Mouse (Mus musculus) intestine, embryonic 14.5 days (tissue): ENCODE results near the gene Ddx50. TPM values are rescaled to one million over a fixed set of nuclear protein-coding genes. Genes with fewer than 3 reads are reported as not detected.
"Not testable (repeated sequence)": the region's sequence is repeated elsewhere in the genome, so short reads cannot be mapped to it uniquely, and the experiment has no call there.

Source experiments
- ATAC-seq: fragments of 200-750 bp; cut with Nextera tagmentation; replicated peaks from 2 replicates; pipeline ENCODE4 v1.8.0; 2017; ENCODE audit warnings: low read depth, moderate number of reproducible peaks, moderate TSS enrichment, moderate library complexity; ENCODE audit not compliant: low FRiP score, low TSS enrichment
- DNase-seq: peaks from one replicate; pipeline ENCODE4 v3.0.0-alpha.2; 2018; ENCODE audit warnings: low spot score
- H3K27ac ChIP-seq: fragments of 300-500 bp; sonication (generic); 2 replicates; pipeline ENCODE4 v1.5.1; 2014; ENCODE audit warnings: low read depth, mild to moderate bottlenecking, control low read depth
- H3K27me3 ChIP-seq: fragments of 300-500 bp; sonication (generic); replicated peaks from 2 replicates; pipeline ENCODE4 v1.6.1; 2014; ENCODE audit warnings: low read length, control low read depth; ENCODE audit not compliant: control insufficient read depth, insufficient read depth
- H3K36me3 ChIP-seq: fragments of 300-500 bp; sonication (generic); 2 replicates; pipeline ENCODE4 v1.6.1; 2014; ENCODE audit warnings: low read length, control low read depth; ENCODE audit not compliant: control insufficient read depth, insufficient read depth
- H3K4me1 ChIP-seq: fragments of 300-500 bp; sonication (generic); replicated peaks from 2 replicates; pipeline ENCODE4 v1.6.1; 2014; ENCODE audit warnings: low read length, control low read depth, mixed read lengths; ENCODE audit not compliant: control insufficient read depth, insufficient read depth
- H3K4me2 ChIP-seq: fragments of 300-500 bp; sonication (generic); 2 replicates; pipeline ENCODE4 v1.6.1; 2014; ENCODE audit warnings: low read length
- H3K4me3 ChIP-seq: fragments of 300-500 bp; sonication (generic); 2 replicates; pipeline ENCODE4 v1.5.1; 2014; ENCODE audit warnings: low read depth, low read length, control low read depth, mixed read lengths
- H3K9ac ChIP-seq: fragments of 300-500 bp; sonication (generic); 2 replicates; pipeline ENCODE4 v1.6.1; 2014; ENCODE audit warnings: mild to moderate bottlenecking, low read length
- H3K9me3 ChIP-seq: fragments of 300-500 bp; sonication (generic); 2 replicates; pipeline ENCODE4 v1.6.1; 2016; ENCODE audit warnings: low read length, control low read depth; ENCODE audit not compliant: control insufficient read depth
- WGBS: fragments of 180-500 bp; shearing (Covaris S2); extraction: QIAGEN DNeasy Blood & Tissue Kit; methylation state at CpG from one replicate; pipeline ENCODE4 v1.1.7; 2014; 5-methylcytosine and 5-hydroxymethylcytosine counted together
- polyA plus RNA-seq: library from polyadenylated mRNA; unstranded; fragments of >200 nt; fragmentation: Nextera tagmentation; extraction: Ambion mirVana; gene quantifications from 2 replicates; pipeline ENCODE4 v1.2.1, GENCODE M21; 2014

Ddx50 gene
- polyA plus RNA-seq, 1 experiment from 2014 or later, result 123 TPM

DNA sequence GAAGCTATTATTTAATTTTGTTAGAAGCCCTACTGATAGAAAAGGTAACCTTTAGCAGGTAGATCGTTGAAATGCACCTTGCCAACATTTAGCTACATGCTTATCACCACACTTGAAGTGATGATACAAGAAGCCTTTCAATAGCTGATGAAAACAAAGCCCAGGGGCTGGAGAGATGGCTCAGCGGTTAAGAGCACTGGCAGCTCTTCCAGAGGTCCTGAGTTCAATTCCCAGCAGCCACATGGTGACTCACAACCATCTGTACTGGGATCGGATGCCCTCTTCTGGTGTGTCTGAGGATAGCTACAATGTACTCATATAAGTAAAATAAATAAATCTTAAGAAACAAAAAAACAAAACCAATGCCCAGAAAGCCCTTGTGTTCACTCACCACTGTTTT lies 46.9 kb downstream of the Ddx50 start:
- Histone ChIP-seq H3K4me1 (peaks cover 5% of the 10 kb centered on the region), H3K27ac (no peak overlapping the region), H3K27me3 (no peaks in the 10 kb centered on the region), H3K9me3 (no peaks in the 10 kb centered on the region), H3K36me3 (no peaks in the 10 kb centered on the region), H3K4me2 (no peak overlapping the region), H3K4me3 (no peak overlapping the region), H3K9ac (no peak overlapping the region)
- DNase-seq (no peak), ATAC-seq (no peak)
- WGBS, result 83% methylated on average over 3 of the region's 3 CpGs

- Histone ChIP-seq H3K4me2 (no peak overlapping the region), H3K27me3 (no peaks in the 10 kb centered on the region), H3K36me3 (peaks cover 3% of the 10 kb centered on the region), H3K9ac (no peak overlapping the region), H3K27ac (no peak overlapping the region), H3K4me1 (peaks cover 5% of the 10 kb centered on the region), H3K9me3 (no peaks in the 10 kb centered on the region), H3K4me3 (no peak overlapping the region)
- 82% methylated on average over 12 of the region's 12 CpGs for WGBS
- DNase-seq, result no peak
- no peak for ATAC-seq
Observed at GRCm38 (mm10) chr10:62603233-62604030, 47.6 kb downstream of the Ddx50 start.

GRCm38 (mm10) chr10:62602177-62603040 lies 48.6 kb downstream of the Ddx50 start, which contains the start of gene Ddx21:
TSS of gene Ddx21 (minus strand) at chr10:62602281.
- Histone ChIP-seq H3K9ac (peak within 1 kb of the TSS; percentile 84), H3K4me3 (peak within 1 kb of the TSS; percentile 89), H3K9me3 (no peaks in the 10 kb centered on the region), H3K27me3 (no peaks in the 10 kb centered on the region), H3K27ac (peak within 1 kb of the TSS; percentile 77; the same call in 1 of the 2 replicates), H3K36me3 (peaks cover 13% of the 10 kb centered on the region), H3K4me2 (peak within 1 kb of the TSS; percentile 94), H3K4me1 (peaks cover 5% of the 10 kb centered on the region)
- DNase-seq (peak; percentile 95), ATAC-seq (peak; percentile 98)
- 6% methylated on average over 53 of the region's 53 CpGs for WGBS

GRCm38 (mm10) chr10:62601833-62602176 lies 49.2 kb downstream of the Ddx50 start:
- ATAC-seq, result peak; percentile 88
- under 1% methylated on average over 23 of the region's 23 CpGs for WGBS

GRCm38 (mm10) chr10:62601053-62601791 lies 49.8 kb downstream of the Ddx50 start:
- Histone ChIP-seq H3K27ac (peak overlapping the region; percentile 77; the same call in 1 of the 2 replicates), H3K36me3 (peaks cover 24% of the 10 kb centered on the region), H3K4me1 (peaks cover 5% of the 10 kb centered on the region), H3K27me3 (no peaks in the 10 kb centered on the region), H3K4me3 (peak overlapping the region; percentile 89), H3K9ac (peak overlapping the region; percentile 84), H3K4me2 (peak overlapping the region; percentile 94), H3K9me3 (no peaks in the 10 kb centered on the region)
- no peak for ATAC-seq
- no peak for DNase-seq
- 10% methylated on average over 20 of the region's 20 CpGs for WGBS

More at GRCm38 (mm10) chr10:62601833-62602176, 49.2 kb downstream of the Ddx50 start:
- Histone ChIP-seq H3K9me3 (no peaks in the 10 kb centered on the region), H3K9ac (peak overlapping the region; percentile 84), H3K36me3 (peaks cover 19% of the 10 kb centered on the region), H3K27me3 (no peaks in the 10 kb centered on the region), H3K4me2 (peak overlapping the region; percentile 94), H3K4me3 (peak overlapping the region; percentile 89), H3K4me1 (peaks cover 5% of the 10 kb centered on the region), H3K27ac (peak overlapping the region; percentile 77; the same call in 1 of the 2 replicates)
- DNase-seq, result no peak

DNA sequence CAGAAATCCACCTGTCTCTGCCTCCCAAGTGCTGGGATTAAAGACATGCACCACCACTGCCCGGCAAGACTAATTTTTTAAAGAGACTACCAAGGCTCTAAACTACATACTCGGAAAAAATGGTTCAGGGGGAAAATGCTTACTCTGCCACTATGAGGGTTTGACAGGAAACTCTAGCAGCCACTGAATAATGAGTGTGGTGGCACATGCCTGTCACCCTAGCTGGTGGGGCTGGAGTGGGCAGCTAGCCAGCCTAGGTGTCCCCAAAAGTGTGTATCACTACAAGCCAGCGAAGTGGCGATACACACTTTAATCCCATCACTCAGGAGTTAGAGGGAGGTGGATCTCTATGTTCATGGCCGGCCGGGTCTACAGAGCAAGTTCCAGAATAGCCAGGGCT lies 51.0 kb downstream of the Ddx50 start:
- WGBS, result 88% methylated on average over 6 of the region's 6 CpGs
- Histone ChIP-seq H3K27me3 (no peaks in the 10 kb centered on the region), H3K27ac (no peak overlapping the region), H3K9me3 (no peaks in the 10 kb centered on the region), H3K4me2 (no peak overlapping the region), H3K4me3 (no peak overlapping the region), H3K9ac (no peak overlapping the region), H3K4me1 (peaks cover 5% of the 10 kb centered on the region), H3K36me3 (peaks cover 31% of the 10 kb centered on the region)
- DNase-seq, result no peak
- ATAC-seq, result no peak

GRCm38 (mm10) chr10:62599311-62599710 lies 51.7 kb downstream of the Ddx50 start:
- H3K4me1 ChIP-seq, H3K4me2 ChIP-seq, H3K4me3 ChIP-seq, H3K9ac ChIP-seq, ATAC-seq, H3K27me3 ChIP-seq, H3K9me3 ChIP-seq, DNase-seq, H3K27ac ChIP-seq: not testable (repeated sequence)
- WGBS, result 89% methylated on average over 3 of the region's 3 CpGs
- H3K36me3 ChIP-seq, result peaks cover 38% of the 10 kb centered on the region

- ATAC-seq (no peak), DNase-seq (no peak)
- H3K4me1 ChIP-seq, result no peaks in the 10 kb centered on the region
- H3K27ac ChIP-seq, result no peak overlapping the region
- no peak overlapping the region for H3K9ac ChIP-seq
- no peak overlapping the region for H3K4me2 ChIP-seq
- no peak overlapping the region for H3K4me3 ChIP-seq
- H3K27me3 ChIP-seq, result no peaks in the 10 kb centered on the region
- 91% methylated on average over 7 of the region's 7 CpGs for WGBS
- H3K9me3 ChIP-seq, result no peaks in the 10 kb centered on the region
- peaks cover 91% of the 10 kb centered on the region for H3K36me3 ChIP-seq
Observed at GRCm38 (mm10) chr10:62592496-62592895, 58.5 kb downstream of the Ddx50 start.
